In genomic region chr8:109704565-109705319, GRCm38 (mm10) we compare ENCODE assay signal across 8 mouse cellular contexts. TPM values are rescaled to one million over a fixed set of nuclear protein-coding genes. Genes with fewer than 3 reads are reported as not detected.
DNase-seq lines count a peak whose midpoint lies in the region; ATAC-seq lines count a peak whose summit lies in the region.

No protein-coding gene starts in this region.

- peak overlapping the region; percentile 82 for H3K4me2 ChIP-seq in embryonic facial prominence, embryonic 15.5 days (replicated peaks)
- H3K4me2 ChIP-seq in intestine, embryonic 16.5 days (ENCODE audit: low read depth, low read length) = peak overlapping the region; percentile 87

- peaks cover 19% of the 10 kb centered on the region for H3K4me1 ChIP-seq in embryonic facial prominence, embryonic 15.5 days
- peaks cover 13% of the 10 kb centered on the region for H3K4me1 ChIP-seq in intestine, embryonic 16.5 days (ENCODE audit: control insufficient read depth, insufficient read depth, low read length)
- H3K4me1 ChIP-seq in megakaryocyte, embryonic 14.5 days = peaks cover 37% of the 10 kb centered on the region

- 10% methylated on average over 24 of the region's 24 CpGs for WGBS in embryonic facial prominence, embryonic 15.5 days
- 7% methylated on average over 24 of the region's 24 CpGs for WGBS in intestine, embryonic 16.5 days

- H3K27me3 ChIP-seq in embryonic facial prominence, embryonic 15.5 days = 0 out of 2 replicates have a peak, but pooled peaks cover 3% of the 10 kb centered on the region
- H3K27me3 ChIP-seq in intestine, embryonic 16.5 days (replicated peaks; ENCODE audit: control insufficient read depth, insufficient read depth, low read length) = no peaks in the 10 kb centered on the region
- peaks cover 45% of the 10 kb centered on the region for H3K27me3 ChIP-seq in megakaryocyte, embryonic 14.5 days (replicated peaks)

- peak; percentile 5; the same call in 1 of the 2 replicates for ATAC-seq in embryonic facial prominence, embryonic 15.5 days (ENCODE audit: insufficient number of reproducible peaks, low FRiP score, low TSS enrichment, low read depth)
- no peak; the same call in none of the 2 replicates for ATAC-seq in intestine, embryonic 16.5 days

- H3K9me3 ChIP-seq in embryonic facial prominence, embryonic 15.5 days (replicated peaks) = no peaks in the 10 kb centered on the region
- H3K9me3 ChIP-seq in intestine, embryonic 16.5 days (ENCODE audit: control insufficient read depth, low read length) = no peaks in the 10 kb centered on the region
- peaks cover 8% of the 10 kb centered on the region for H3K9me3 ChIP-seq in megakaryocyte, embryonic 14.5 days

- peak; percentile 12 for DNase-seq in thymus, postnatal 14 days
- DNase-seq in thymus, postnatal 0 days (ENCODE audit: low spot score) = no peak
- DNase-seq in yolk sac, embryonic 10.5 days (ENCODE audit: low spot score) = no peak
- DNase-seq in cerebellum, adult 9-11 months = no peak
- no peak for DNase-seq in embryo, embryonic 11 days

- peak overlapping the region; percentile 97 for H3K27ac ChIP-seq in embryonic facial prominence, embryonic 15.5 days (replicated peaks)
- H3K27ac ChIP-seq in intestine, embryonic 16.5 days (ENCODE audit: low read length) = 0 out of 2 replicates have a peak overlapping the region, but pooled peaks have one; percentile 34

- H3K4me3 ChIP-seq in embryonic facial prominence, embryonic 15.5 days (replicated peaks) = peak overlapping the region; percentile 90
- peak overlapping the region; percentile 94 for H3K4me3 ChIP-seq in intestine, embryonic 16.5 days (ENCODE audit: low read length)
- H3K4me3 ChIP-seq in megakaryocyte, embryonic 14.5 days (replicated peaks) = peak overlapping the region; percentile 93

- H3K9ac ChIP-seq in embryonic facial prominence, embryonic 15.5 days = 0 out of 2 replicates have a peak overlapping the region, but pooled peaks have one; percentile 21
- H3K9ac ChIP-seq in intestine, embryonic 16.5 days (ENCODE audit: low read depth, low read length) = peak overlapping the region; percentile 99

- peaks cover 12% of the 10 kb centered on the region for H3K36me3 ChIP-seq in embryonic facial prominence, embryonic 15.5 days
- no peaks in the 10 kb centered on the region for H3K36me3 ChIP-seq in intestine, embryonic 16.5 days (ENCODE audit: control insufficient read depth, insufficient read depth, low read length)
- peaks cover 13% of the 10 kb centered on the region for H3K36me3 ChIP-seq in megakaryocyte, embryonic 14.5 days (replicated peaks; ENCODE audit: low read length)

RNA-seq across cellular contexts. Expression of gene Zfp821, which starts 0.6 kb away (rescaled TPM):
- 12.8 and 13.5 TPM in 2 replicates for polyA plus RNA-seq in thymus, postnatal 0 days (2015; fragmentation: Nextera tagmentation; extraction: Ambion mirVana)
- polyA plus RNA-seq in embryonic facial prominence, embryonic 15.5 days (2015; fragmentation: Nextera tagmentation; extraction: Ambion mirVana) = 31.0 and 33.1 TPM in 2 replicates
- polyA plus RNA-seq in intestine, embryonic 16.5 days (2015; fragmentation: Nextera tagmentation; extraction: Ambion mirVana) = 12.6 and 13.0 TPM in 2 replicates
- 2.4 and 4.7 TPM in 2 replicates for polyA plus RNA-seq in megakaryocyte, embryonic 14.5 days (2012; ENCODE audit: insufficient read depth, low replicate concordance)

RNA-seq across cellular contexts. Expression of gene Ist1, which starts 11.7 kb away (rescaled TPM):
- polyA plus RNA-seq in thymus, postnatal 0 days (2015; fragmentation: Nextera tagmentation; extraction: Ambion mirVana) = 113 TPM in 2 replicates
- polyA plus RNA-seq in embryonic facial prominence, embryonic 15.5 days (2015; fragmentation: Nextera tagmentation; extraction: Ambion mirVana) = 153 TPM in 2 replicates
- 122 and 128 TPM in 2 replicates for polyA plus RNA-seq in intestine, embryonic 16.5 days (2015; fragmentation: Nextera tagmentation; extraction: Ambion mirVana)
- polyA plus RNA-seq in megakaryocyte, embryonic 14.5 days (2012; ENCODE audit: insufficient read depth, low replicate concordance) = 11.1 and 15.2 TPM in 2 replicates

RNA-seq across cellular contexts. Expression of gene Atxn1l, which starts 32.8 kb away (rescaled TPM):
- polyA plus RNA-seq in thymus, postnatal 0 days (2015; fragmentation: Nextera tagmentation; extraction: Ambion mirVana) = 4.0 and 4.5 TPM in 2 replicates
- 7.1 and 7.6 TPM in 2 replicates for polyA plus RNA-seq in embryonic facial prominence, embryonic 15.5 days (2015; fragmentation: Nextera tagmentation; extraction: Ambion mirVana)
- 4.5 and 5.1 TPM in 2 replicates for polyA plus RNA-seq in intestine, embryonic 16.5 days (2015; fragmentation: Nextera tagmentation; extraction: Ambion mirVana)
- polyA plus RNA-seq in megakaryocyte, embryonic 14.5 days (2012; ENCODE audit: insufficient read depth, low replicate concordance) = 1.5 and 6.3 TPM in 2 replicates
